Mouse (Mus musculus) cerebellum, postnatal 4 days (tissue): ENCODE measurements at regions not wholly inside any gene's neighbourhood (a gene's known extent, or its start where the extent isn't known, plus 50 kb on each side); places are given as distances from the start of the nearest gene placed in this dataset.
A peak's percentile ranks its signal among the peaks of the same experiment; 100 is the strongest.

ENCODE experiments used
- DNase-seq, 2 experiments: peaks; one replicate each; pipeline ENCODE4 v3.0.0; 2022; ENCODE audit warnings: low spot score in 2 of 2, mixed read lengths in 1 of 2

- no peak for DNase-seq
Measured at GRCm38 (mm10) chr8:87417466-87417865, 54.9 kb downstream of the Cbln1 start.

GRCm38 (mm10) chr8:87415051-87415630 lies 57.3 kb downstream of the Cbln1 start:
- no peak for DNase-seq

- DNase-seq = no peak
Measured at GRCm38 (mm10) chr8:87389016-87389415, 83.4 kb downstream of the Cbln1 start.

- no peak for DNase-seq
Measured at GRCm38 (mm10) chr8:87383527-87384206, 88.7 kb downstream of the Cbln1 start.

- no peak for DNase-seq
Measured at GRCm38 (mm10) chr8:87382311-87382710, 90.1 kb downstream of the Cbln1 start.

GRCm38 (mm10) chr8:87380791-87381190 lies 91.6 kb downstream of the Cbln1 start:
- no peak for DNase-seq

- DNase-seq = no peak
Measured at GRCm38 (mm10) chr8:87379296-87379695, 93.1 kb downstream of the Cbln1 start.

- no peak for DNase-seq
Measured at GRCm38 (mm10) chr8:87374044-87374443, 98.4 kb downstream of the Cbln1 start.

GRCm38 (mm10) chr8:87373535-87373934 lies 98.9 kb downstream of the Cbln1 start:
- DNase-seq = no peak

GRCm38 (mm10) chr8:87372061-87372460 lies 100.3 kb downstream of the Cbln1 start:
- no peak for DNase-seq

- DNase-seq = no peak
Measured at GRCm38 (mm10) chr8:87370194-87370593, 102.2 kb downstream of the Cbln1 start.

- DNase-seq = no peak
Measured at GRCm38 (mm10) chr8:87350471-87350870, 121.9 kb downstream of the Cbln1 start.

GRCm38 (mm10) chr8:87349781-87350181 lies 122.6 kb downstream of the Cbln1 start:
- peak in 1 of 2 experiments; percentile 8 for DNase-seq

- no peak for DNase-seq
Measured at GRCm38 (mm10) chr8:87329371-87329770, 143.0 kb downstream of the Cbln1 start.

- DNase-seq = no peak
Measured at GRCm38 (mm10) chr8:87314570-87314969, 157.8 kb downstream of the Cbln1 start.

- DNase-seq = peak; percentile 44 to 68
Measured at GRCm38 (mm10) chr8:87311282-87311681, 161.1 kb downstream of the Cbln1 start.

GRCm38 (mm10) chr8:87308311-87308710 lies 164.1 kb downstream of the Cbln1 start:
- no peak for DNase-seq

GRCm38 (mm10) chr8:87305001-87305400 lies 167.4 kb downstream of the Cbln1 start:
- DNase-seq = no peak

GRCm38 (mm10) chr8:87303522-87303921 lies 168.9 kb downstream of the Cbln1 start:
- no peak for DNase-seq

GRCm38 (mm10) chr8:87297761-87298160 lies 174.6 kb downstream of the Cbln1 start:
- DNase-seq = no peak

- DNase-seq = no peak
Measured at GRCm38 (mm10) chr8:87297331-87297730, 175.1 kb downstream of the Cbln1 start.

GRCm38 (mm10) chr8:87286059-87286458 lies 186.3 kb downstream of the Cbln1 start:
- no peak for DNase-seq

GRCm38 (mm10) chr8:87284356-87284755 lies 188.1 kb downstream of the Cbln1 start:
- DNase-seq = no peak

- no peak for DNase-seq
Measured at GRCm38 (mm10) chr8:87282511-87282910, 189.9 kb downstream of the Cbln1 start.
